Mouse (Mus musculus) ES-E14 (cell line): ENCODE measurements around the gene Trim56.

Source experiments
- MAFK ChIP-seq: IDR thresholded peaks from 2 replicates; pipeline ENCODE4 v1.6.1; 2014; ENCODE audit warnings: mild to moderate bottlenecking, low read depth, low read length, inconsistent platforms; ENCODE audit not compliant: insufficient read depth
- ZC3H11A ChIP-seq: IDR thresholded peaks from 2 replicates; pipeline ENCODE4 v1.6.1; 2012; ENCODE audit warnings: low read depth, mild to moderate bottlenecking, inconsistent platforms, low read length, borderline replicate concordance

DNA sequence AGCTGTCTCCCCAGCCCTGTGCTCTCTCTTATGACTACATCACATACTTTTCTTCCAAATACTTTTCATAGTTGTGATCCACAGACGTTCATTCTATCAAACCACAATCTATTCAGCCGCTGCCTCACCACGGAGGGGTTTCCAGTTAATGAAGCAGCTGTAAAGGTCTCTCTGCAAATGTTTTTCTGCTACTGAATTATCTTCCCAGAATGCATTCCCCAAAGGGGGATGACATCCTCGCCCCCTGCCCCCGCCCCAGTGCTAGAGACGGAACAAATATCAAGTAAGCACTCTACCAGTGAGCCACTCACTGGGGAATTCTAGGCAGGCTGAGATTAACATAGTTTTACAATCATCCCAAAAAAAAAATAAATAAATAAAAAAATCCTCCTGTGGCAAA is 7.9 kb downstream of the Trim56 start:
- TF ChIP-seq ZC3H11A (no peak), MAFK (no peak)
